Mouse (Mus musculus) urinary bladder, adult 2 months (tissue): ENCODE results near the gene Mcrs1. TPM values are rescaled to one million over a fixed set of nuclear protein-coding genes. Genes with fewer than 3 reads are reported as not detected.
"Not testable (repeated sequence)": the region's sequence is repeated elsewhere in the genome, so short reads cannot be mapped to it uniquely, and the experiment has no call there.

ENCODE experiments used
- DNase-seq: peaks from one replicate; pipeline ENCODE4 v3.0.0; 2022; ENCODE audit warnings: low spot score
- polyA plus RNA-seq: library from polyadenylated mRNA; depleted of rRNA; stranded (reverse); fragments of >200 nt; gene quantifications from 2 replicates; pipeline ENCODE4 v1.2.3, GENCODE M21; 2012

Gene Mcrs1
- polyA plus RNA-seq, 1 experiment = 48.9 TPM

GRCm38 (mm10) chr15:99251111-99251510 is 650 bp downstream of the Mcrs1 start:
- not testable (repeated sequence) for DNase-seq

GRCm38 (mm10) chr15:99249938-99250337 is 1.8 kb downstream of the Mcrs1 start:
- DNase-seq = no peak

GRCm38 (mm10) chr15:99248972-99249371 is 2.8 kb downstream of the Mcrs1 start:
- DNase-seq = no peak

GRCm38 (mm10) chr15:99246736-99247135 is 5.0 kb downstream of the Mcrs1 start:
- not testable (repeated sequence) for DNase-seq

GRCm38 (mm10) chr15:99242045-99242444 is 9.7 kb downstream of the Mcrs1 start:
- DNase-seq = no peak

- no peak for DNase-seq
These were observed 10.5 kb downstream of the Mcrs1 start for GRCm38 (mm10) chr15:99241249-99241648.

- DNase-seq = no peak
These were observed 11.6 kb downstream of the Mcrs1 start for GRCm38 (mm10) chr15:99240129-99240528.

- DNase-seq = no peak
These were observed 13.8 kb downstream of the Mcrs1 start for GRCm38 (mm10) chr15:99238006-99238405.

GRCm38 (mm10) chr15:99234326-99235010 is 17.3 kb downstream of the Mcrs1 start:
- DNase-seq = no peak

GRCm38 (mm10) chr15:99233719-99234118 is 18.0 kb downstream of the Mcrs1 start:
- DNase-seq = no peak

GRCm38 (mm10) chr15:99231998-99232397 is 19.8 kb downstream of the Mcrs1 start:
- DNase-seq = no peak

GRCm38 (mm10) chr15:99226090-99226489 is 25.7 kb downstream of the Mcrs1 start:
- no peak for DNase-seq

- no peak for DNase-seq
These were observed 26.5 kb downstream of the Mcrs1 start for GRCm38 (mm10) chr15:99225081-99225810.

GRCm38 (mm10) chr15:99224208-99224911 is 27.4 kb downstream of the Mcrs1 start, which contains the start of gene Kcnh3:
TSS of gene Kcnh3 (plus strand) at chr15:99224861.
- DNase-seq = no peak

GRCm38 (mm10) chr15:99223585-99224207 is 28.1 kb downstream of the Mcrs1 start:
- no peak for DNase-seq

- no peak for DNase-seq
These were observed 28.8 kb downstream of the Mcrs1 start for GRCm38 (mm10) chr15:99222794-99223584.

- DNase-seq = no peak
These were observed 30.3 kb downstream of the Mcrs1 start for GRCm38 (mm10) chr15:99221315-99221952.

- DNase-seq = no peak
These were observed 34.1 kb downstream of the Mcrs1 start for GRCm38 (mm10) chr15:99217630-99218029.

GRCm38 (mm10) chr15:99215741-99216463 is 35.9 kb downstream of the Mcrs1 start:
- no peak for DNase-seq

- no peak for DNase-seq
These were observed 36.8 kb downstream of the Mcrs1 start for GRCm38 (mm10) chr15:99214941-99215340.
